Mouse (Mus musculus): ENCODE results near the gene Adipor2. TPM values are rescaled to one million over a fixed set of nuclear protein-coding genes. Genes with fewer than 3 reads are reported as not detected.

Adipor2 gene
- polyA plus RNA-seq, 1 experiment from 2014 or later, result 22.6 TPM

GRCm38 (mm10) chr6:119329215-119329714 is 88.2 kb downstream of the Adipor2 start:
- Histone ChIP-seq H3K4me3 (ENCODE audit: low read depth, low read length) (no peak overlapping the region), H3K27ac (ENCODE audit: low read depth, low read length) (no peak overlapping the region), H3K4me1 (ENCODE audit: control insufficient read depth, insufficient read depth, low read length) (peaks cover 17% of the 10 kb centered on the region), H3K9ac (ENCODE audit: low read depth, low read length) (no peak overlapping the region), H3K27me3 (ENCODE audit: control insufficient read depth, insufficient read depth, low read length) (peaks cover 73% of the 10 kb centered on the region), H3K36me3 (ENCODE audit: control insufficient read depth, insufficient read depth, low read length) (no peaks in the 10 kb centered on the region), H3K4me2 (no peak overlapping the region), H3K9me3 (replicated peaks; ENCODE audit: control insufficient read depth, low read length) (no peaks in the 10 kb centered on the region)
- ATAC-seq (replicated peaks; ENCODE audit: insufficient number of reproducible peaks, low FRiP score, low TSS enrichment), result no peak
- WGBS (ENCODE audit: insufficient replicate concordance), result 1% methylated on average over 8 of the region's 8 CpGs

- peaks cover 76% of the 10 kb centered on the region for H3K27me3 ChIP-seq (ENCODE audit: control insufficient read depth, insufficient read depth, low read length)
- no peak overlapping the region for H3K4me2 ChIP-seq
- 4% methylated on average over 11 of the region's 11 CpGs for whole genome bisulfite sequencing (ENCODE audit: insufficient replicate concordance)
- H3K9ac ChIP-seq (ENCODE audit: low read depth, low read length), result no peak overlapping the region
- H3K36me3 ChIP-seq (ENCODE audit: control insufficient read depth, insufficient read depth, low read length), result no peaks in the 10 kb centered on the region
- H3K4me3 ChIP-seq (ENCODE audit: low read depth, low read length), result no peak overlapping the region
- H3K27ac ChIP-seq (ENCODE audit: low read depth, low read length), result no peak overlapping the region
- ATAC-seq (replicated peaks; ENCODE audit: insufficient number of reproducible peaks, low FRiP score, low TSS enrichment), result no peak
- peaks cover 17% of the 10 kb centered on the region for H3K4me1 ChIP-seq (ENCODE audit: control insufficient read depth, insufficient read depth, low read length)
- no peaks in the 10 kb centered on the region for H3K9me3 ChIP-seq (replicated peaks; ENCODE audit: control insufficient read depth, low read length)
Observed at GRCm38 (mm10) chr6:119328521-119329115, 88.9 kb downstream of the Adipor2 start.

- H3K36me3 ChIP-seq (ENCODE audit: control insufficient read depth, insufficient read depth, low read length), result no peaks in the 10 kb centered on the region
- no peak overlapping the region for H3K9ac ChIP-seq (ENCODE audit: low read depth, low read length)
- H3K4me2 ChIP-seq, result no peak overlapping the region
- H3K4me3 ChIP-seq (ENCODE audit: low read depth, low read length), result no peak overlapping the region
- H3K27ac ChIP-seq (ENCODE audit: low read depth, low read length), result no peak overlapping the region
- ATAC-seq (replicated peaks; ENCODE audit: insufficient number of reproducible peaks, low FRiP score, low TSS enrichment), result no peak
- no peaks in the 10 kb centered on the region for H3K9me3 ChIP-seq (replicated peaks; ENCODE audit: control insufficient read depth, low read length)
- WGBS (ENCODE audit: insufficient replicate concordance), result 11% methylated on average over 7 of the region's 7 CpGs
- H3K4me1 ChIP-seq (ENCODE audit: control insufficient read depth, insufficient read depth, low read length), result peaks cover 17% of the 10 kb centered on the region
- peaks cover 75% of the 10 kb centered on the region for H3K27me3 ChIP-seq (ENCODE audit: control insufficient read depth, insufficient read depth, low read length)
Observed at GRCm38 (mm10) chr6:119326541-119326940, 91.0 kb downstream of the Adipor2 start.

GRCm38 (mm10) chr6:119325978-119326377 is 91.5 kb downstream of the Adipor2 start:
- Histone ChIP-seq H3K36me3 (ENCODE audit: control insufficient read depth, insufficient read depth, low read length) (no peaks in the 10 kb centered on the region), H3K27ac (ENCODE audit: low read depth, low read length) (no peak overlapping the region), H3K9ac (ENCODE audit: low read depth, low read length) (no peak overlapping the region), H3K4me1 (ENCODE audit: control insufficient read depth, insufficient read depth, low read length) (peaks cover 17% of the 10 kb centered on the region), H3K4me2 (no peak overlapping the region), H3K9me3 (replicated peaks; ENCODE audit: control insufficient read depth, low read length) (no peaks in the 10 kb centered on the region), H3K4me3 (ENCODE audit: low read depth, low read length) (no peak overlapping the region), H3K27me3 (ENCODE audit: control insufficient read depth, insufficient read depth, low read length) (peaks cover 71% of the 10 kb centered on the region)
- 60% methylated on average over 6 of the region's 6 CpGs for WGBS (ENCODE audit: insufficient replicate concordance)
- no peak for ATAC-seq (replicated peaks; ENCODE audit: insufficient number of reproducible peaks, low FRiP score, low TSS enrichment)

- WGBS (ENCODE audit: insufficient replicate concordance), result 56% methylated on average over 10 of the region's 10 CpGs
- ATAC-seq (replicated peaks; ENCODE audit: insufficient number of reproducible peaks, low FRiP score, low TSS enrichment), result no peak
- Histone ChIP-seq H3K4me2 (no peak overlapping the region), H3K9me3 (replicated peaks; ENCODE audit: control insufficient read depth, low read length) (no peaks in the 10 kb centered on the region), H3K36me3 (ENCODE audit: control insufficient read depth, insufficient read depth, low read length) (no peaks in the 10 kb centered on the region), H3K9ac (ENCODE audit: low read depth, low read length) (no peak overlapping the region), H3K27me3 (ENCODE audit: control insufficient read depth, insufficient read depth, low read length) (peaks cover 59% of the 10 kb centered on the region), H3K4me1 (ENCODE audit: control insufficient read depth, insufficient read depth, low read length) (peaks cover 9% of the 10 kb centered on the region), H3K4me3 (ENCODE audit: low read depth, low read length) (no peak overlapping the region), H3K27ac (ENCODE audit: low read depth, low read length) (no peak overlapping the region)
Observed at GRCm38 (mm10) chr6:119324776-119325175, 92.7 kb downstream of the Adipor2 start.

- Histone ChIP-seq H3K4me1 (ENCODE audit: control insufficient read depth, insufficient read depth, low read length) (no peaks in the 10 kb centered on the region), H3K9ac (ENCODE audit: low read depth, low read length) (no peak overlapping the region), H3K27ac (ENCODE audit: low read depth, low read length) (no peak overlapping the region), H3K36me3 (ENCODE audit: control insufficient read depth, insufficient read depth, low read length) (no peaks in the 10 kb centered on the region), H3K4me2 (no peak overlapping the region), H3K27me3 (ENCODE audit: control insufficient read depth, insufficient read depth, low read length) (peaks cover 29% of the 10 kb centered on the region), H3K9me3 (replicated peaks; ENCODE audit: control insufficient read depth, low read length) (no peaks in the 10 kb centered on the region), H3K4me3 (ENCODE audit: low read depth, low read length) (no peak overlapping the region)
- ATAC-seq (replicated peaks; ENCODE audit: insufficient number of reproducible peaks, low FRiP score, low TSS enrichment), result no peak
- 75% methylated on average over 7 of the region's 7 CpGs for WGBS (ENCODE audit: insufficient replicate concordance)
Observed at GRCm38 (mm10) chr6:119321752-119322151, 95.8 kb downstream of the Adipor2 start.

- H3K4me2 ChIP-seq, result no peak overlapping the region
- H3K4me1 ChIP-seq (ENCODE audit: control insufficient read depth, insufficient read depth, low read length), result no peaks in the 10 kb centered on the region
- H3K9me3 ChIP-seq (replicated peaks; ENCODE audit: control insufficient read depth, low read length), result no peaks in the 10 kb centered on the region
- no peak overlapping the region for H3K27ac ChIP-seq (ENCODE audit: low read depth, low read length)
- WGBS (ENCODE audit: insufficient replicate concordance), result 23% methylated on average over 16 of the region's 16 CpGs
- no peak overlapping the region for H3K4me3 ChIP-seq (ENCODE audit: low read depth, low read length)
- no peak for ATAC-seq (replicated peaks; ENCODE audit: insufficient number of reproducible peaks, low FRiP score, low TSS enrichment)
- H3K9ac ChIP-seq (ENCODE audit: low read depth, low read length), result no peak overlapping the region
- no peaks in the 10 kb centered on the region for H3K36me3 ChIP-seq (ENCODE audit: control insufficient read depth, insufficient read depth, low read length)
- peaks cover 21% of the 10 kb centered on the region for H3K27me3 ChIP-seq (ENCODE audit: control insufficient read depth, insufficient read depth, low read length)
Observed at GRCm38 (mm10) chr6:119320481-119320880, 97.0 kb downstream of the Adipor2 start.

GRCm38 (mm10) chr6:119319358-119319757 is 98.1 kb downstream of the Adipor2 start:
- no peak overlapping the region for H3K9ac ChIP-seq (ENCODE audit: low read depth, low read length)
- WGBS (ENCODE audit: insufficient replicate concordance), result 82% methylated on average over 2 of the region's 2 CpGs
- peaks cover 15% of the 10 kb centered on the region for H3K27me3 ChIP-seq (ENCODE audit: control insufficient read depth, insufficient read depth, low read length)
- H3K4me2 ChIP-seq, result no peak overlapping the region
- no peak overlapping the region for H3K27ac ChIP-seq (ENCODE audit: low read depth, low read length)
- H3K9me3 ChIP-seq (replicated peaks; ENCODE audit: control insufficient read depth, low read length), result no peaks in the 10 kb centered on the region
- no peak overlapping the region for H3K4me3 ChIP-seq (ENCODE audit: low read depth, low read length)
- H3K4me1 ChIP-seq (ENCODE audit: control insufficient read depth, insufficient read depth, low read length), result no peaks in the 10 kb centered on the region
- ATAC-seq (replicated peaks; ENCODE audit: insufficient number of reproducible peaks, low FRiP score, low TSS enrichment), result no peak
- no peaks in the 10 kb centered on the region for H3K36me3 ChIP-seq (ENCODE audit: control insufficient read depth, insufficient read depth, low read length)

- H3K9ac ChIP-seq (ENCODE audit: low read depth, low read length), result no peak overlapping the region
- no peaks in the 10 kb centered on the region for H3K9me3 ChIP-seq (replicated peaks; ENCODE audit: control insufficient read depth, low read length)
- no peaks in the 10 kb centered on the region for H3K36me3 ChIP-seq (ENCODE audit: control insufficient read depth, insufficient read depth, low read length)
- ATAC-seq (replicated peaks; ENCODE audit: insufficient number of reproducible peaks, low FRiP score, low TSS enrichment), result no peak
- WGBS (ENCODE audit: insufficient replicate concordance), result 77% methylated on average over 9 of the region's 9 CpGs
- H3K4me1 ChIP-seq (ENCODE audit: control insufficient read depth, insufficient read depth, low read length), result no peaks in the 10 kb centered on the region
- no peak overlapping the region for H3K4me3 ChIP-seq (ENCODE audit: low read depth, low read length)
- no peak overlapping the region for H3K4me2 ChIP-seq
- H3K27ac ChIP-seq (ENCODE audit: low read depth, low read length), result no peak overlapping the region
- peaks cover 12% of the 10 kb centered on the region; the same call in 1 of the 2 replicates for H3K27me3 ChIP-seq (ENCODE audit: control insufficient read depth, insufficient read depth, low read length)
Observed at GRCm38 (mm10) chr6:119318732-119319131, 98.8 kb downstream of the Adipor2 start.
